Mouse (Mus musculus) ES-E14 (cell line): ENCODE results near the gene Brca2. TPM values are rescaled to one million over a fixed set of nuclear protein-coding genes. Genes with fewer than 3 reads are reported as not detected.

ENCODE experiments used
- DNase-seq: peaks from one replicate; pipeline ENCODE4 v3.0.0-alpha.2; 2013; ENCODE audit warnings: low read depth, low spot score
- H3K27ac ChIP-seq: 2 replicates; pipeline ENCODE4 v1.5.1; 2012; ENCODE audit warnings: low read depth, mild to moderate bottlenecking, low read length, moderate library complexity, mixed read lengths; ENCODE audit not compliant: poor library complexity, insufficient read depth, severe bottlenecking
- H3K36me3 ChIP-seq: 2 replicates; pipeline ENCODE4 v1.6.1; 2012; ENCODE audit warnings: mild to moderate bottlenecking, low read length, moderate library complexity, mixed read lengths; ENCODE audit not compliant: control insufficient read depth, poor library complexity, insufficient read depth, severe bottlenecking
- H3K4me1 ChIP-seq, 2 experiments: fragments of 150-350 bp in 1 of 2; sonication (generic) in 1 of 2; 2 replicates each; pipeline ENCODE4 v1.6.1; 2012; ENCODE audit warnings: low read length in 2 of 2, mild to moderate bottlenecking in 1 of 2, mixed read lengths in 1 of 2; ENCODE audit not compliant: control insufficient read depth in 2 of 2, insufficient read depth in 2 of 2, poor library complexity in 1 of 2
- H3K4me3 ChIP-seq, 2 experiments: fragments of 150-350 bp in 1 of 2; sonication (generic) in 1 of 2; 2 replicates each; pipeline ENCODE4 v1.5.1; 2012; ENCODE audit warnings: low read length in 2 of 2, low read depth in 1 of 2, mild to moderate bottlenecking in 1 of 2, mixed read lengths in 1 of 2; ENCODE audit not compliant: insufficient read depth in 1 of 2, poor library complexity in 1 of 2, severe bottlenecking in 1 of 2
- H3K9ac ChIP-seq: 2 replicates; pipeline ENCODE4 v1.6.1; 2012; ENCODE audit warnings: low read depth, mild to moderate bottlenecking, low read length, mixed read lengths; ENCODE audit not compliant: poor library complexity, insufficient read depth, severe bottlenecking
- H3K9me3 ChIP-seq: fragments of 150-350 bp; sonication (generic); 2 replicates; pipeline ENCODE4 v1.6.1; 2012; ENCODE audit warnings: low read depth, mild to moderate bottlenecking, low read length; ENCODE audit not compliant: control insufficient read depth, insufficient read depth
- CHD2 ChIP-seq: IDR thresholded peaks from 2 replicates; pipeline ENCODE4 v1.6.1; 2014; ENCODE audit warnings: mild to moderate bottlenecking, low read depth, low read length, inconsistent platforms
- HCFC1 ChIP-seq: IDR thresholded peaks from 2 replicates; pipeline ENCODE4 v1.6.1; 2012; ENCODE audit warnings: low read length, inconsistent platforms, borderline replicate concordance; ENCODE audit not compliant: insufficient read depth
- MAFK ChIP-seq: IDR thresholded peaks from 2 replicates; pipeline ENCODE4 v1.6.1; 2014; ENCODE audit warnings: mild to moderate bottlenecking, low read depth, low read length, inconsistent platforms; ENCODE audit not compliant: insufficient read depth
- ZC3H11A ChIP-seq: IDR thresholded peaks from 2 replicates; pipeline ENCODE4 v1.6.1; 2012; ENCODE audit warnings: low read depth, mild to moderate bottlenecking, inconsistent platforms, low read length, borderline replicate concordance
- ZNF384 ChIP-seq: IDR thresholded peaks from 2 replicates; pipeline ENCODE4 v1.6.1; 2012; ENCODE audit warnings: low read depth, low read length, inconsistent platforms
- in situ Hi-C, 2 experiments: fragments of 600-800 bp; cut with MboI; formaldehyde crosslinking; loops; one replicate each; pipeline ENCODE4 v1.15.1; 2025; ENCODE audit warnings: low sequenced_read_pairs in 2 of 2, inconsistent platforms in 1 of 2; ENCODE audit not compliant: unreplicated experiment in 2 of 2
- total RNA-seq: library from RNA; depleted of rRNA; stranded (reverse); fragments of 300-350 nt; gene quantifications from 2 replicates; pipeline ENCODE4 v1.2.3, GENCODE M21; 2012

Brca2 gene
- total RNA-seq, 1 experiment, result 49.7 TPM

DNA sequence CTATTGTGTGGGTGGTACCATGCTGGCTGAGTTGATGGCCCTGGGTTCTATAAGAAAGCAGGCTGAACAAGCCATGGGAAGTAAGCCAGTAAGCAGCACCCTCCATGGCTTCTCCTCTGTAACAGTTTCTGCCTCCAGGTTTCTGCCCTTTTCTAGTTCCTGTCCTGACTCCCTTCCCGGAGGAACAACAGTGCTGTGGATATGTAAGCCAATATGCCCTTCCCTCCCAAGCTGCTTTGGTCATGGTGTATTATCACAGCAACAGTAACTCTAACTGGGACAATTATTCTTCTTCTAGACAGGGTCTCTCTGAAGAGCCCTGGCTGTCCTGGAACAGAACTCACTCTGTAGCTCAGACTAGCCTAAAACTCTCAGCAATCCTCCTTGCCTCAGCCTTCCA is 88.7 kb downstream of the Brca2 start:
- Histone ChIP-seq H3K27ac (no peak overlapping the region), H3K9ac (no peak overlapping the region), H3K36me3 (no peaks in the 10 kb centered on the region), H3K9me3 (no peaks in the 10 kb centered on the region), H3K4me1 (no peaks in the 10 kb centered on the region), H3K4me3 (no peak overlapping the region)
- DNase-seq, result no peak
- no peak for TF ChIP-seq ZNF384
- no peak for TF ChIP-seq ZC3H11A
- no peak for TF ChIP-seq CHD2
- TF ChIP-seq MAFK, result no peak
- TF ChIP-seq HCFC1, result no peak
- in situ Hi-C loops, result no loop called here

GRCm38 (mm10) chr5:150611697-150612096 is 89.3 kb downstream of the Brca2 start:
- H3K27ac ChIP-seq, result no peak overlapping the region; the same call in 1 of the 2 replicates
- in situ Hi-C loops, result no loop called here
- H3K36me3 ChIP-seq, result no peaks in the 10 kb centered on the region
- no peak overlapping the region for H3K4me3 ChIP-seq
- no peak overlapping the region for H3K9ac ChIP-seq
- TF ChIP-seq MAFK (no peak), CHD2 (no peak), HCFC1 (no peak), ZNF384 (no peak), ZC3H11A (no peak)
- no peaks in the 10 kb centered on the region for H3K4me1 ChIP-seq
- DNase-seq, result no peak
- H3K9me3 ChIP-seq, result no peaks in the 10 kb centered on the region

DNA sequence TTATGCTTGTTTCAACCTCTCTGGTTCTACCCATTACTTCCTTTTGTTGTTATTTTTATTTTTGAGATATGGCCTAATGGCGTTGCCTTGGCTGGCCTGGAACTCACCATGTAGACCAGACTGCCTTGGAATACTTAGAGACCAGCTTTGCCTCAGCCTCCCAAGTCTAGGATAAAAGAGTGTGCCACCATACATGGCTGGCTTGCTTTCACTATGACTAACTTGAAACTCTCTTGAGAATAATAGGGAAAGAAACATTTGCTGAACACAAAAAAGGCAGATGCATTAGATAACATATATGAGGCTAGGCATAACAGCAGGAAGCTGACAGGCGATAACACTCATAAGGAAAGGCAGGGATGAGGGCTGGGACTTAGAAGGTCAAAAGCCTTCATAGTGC is 91.6 kb downstream of the Brca2 start:
- Histone ChIP-seq H3K4me3 (no peak overlapping the region), H3K36me3 (no peaks in the 10 kb centered on the region), H3K27ac (no peak overlapping the region), H3K9me3 (no peaks in the 10 kb centered on the region), H3K4me1 (no peaks in the 10 kb centered on the region), H3K9ac (no peak overlapping the region)
- TF ChIP-seq CHD2, result no peak
- no peak for TF ChIP-seq MAFK
- in situ Hi-C loops, result no loop called here
- no peak for DNase-seq

GRCm38 (mm10) chr5:150616216-150616615 is 93.8 kb downstream of the Brca2 start:
- H3K36me3 ChIP-seq, result no peaks in the 10 kb centered on the region
- H3K9me3 ChIP-seq, result no peaks in the 10 kb centered on the region
- TF ChIP-seq ZNF384, result no peak
- TF ChIP-seq MAFK, result no peak
- no peak for TF ChIP-seq HCFC1
- no peak for TF ChIP-seq ZC3H11A
- no peak for TF ChIP-seq CHD2
- H3K9ac ChIP-seq, result no peak overlapping the region
- DNase-seq, result no peak
- no peak overlapping the region for H3K4me3 ChIP-seq
- H3K4me1 ChIP-seq, result no peaks in the 10 kb centered on the region
- no peak overlapping the region for H3K27ac ChIP-seq
- in situ Hi-C loops, result no loop called here

DNA sequence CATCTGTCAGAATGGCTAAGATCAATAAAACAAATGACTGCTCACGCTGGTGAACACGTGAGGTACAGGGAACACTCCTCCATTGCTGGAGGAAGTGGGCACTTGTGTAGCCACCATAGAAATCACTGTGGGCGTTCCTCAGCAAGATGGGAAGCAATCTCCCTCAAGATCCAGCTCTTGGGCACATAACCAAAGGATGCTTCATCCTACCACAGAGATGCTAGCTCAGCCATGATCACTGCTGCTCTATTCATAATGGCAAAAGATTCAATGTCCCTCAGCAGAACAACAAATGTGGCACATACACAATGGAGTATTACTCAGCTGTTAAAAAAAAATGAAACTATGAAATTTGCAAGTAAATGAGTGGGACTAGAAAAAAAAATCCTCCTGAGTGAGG is 94.3 kb downstream of the Brca2 start:
- H3K27ac ChIP-seq, result no peak overlapping the region
- TF ChIP-seq ZNF384 (no peak), HCFC1 (no peak), CHD2 (no peak), MAFK (no peak), ZC3H11A (no peak)
- in situ Hi-C loops, result no loop called here
- H3K9ac ChIP-seq, result no peak overlapping the region
- H3K36me3 ChIP-seq, result no peaks in the 10 kb centered on the region
- no peaks in the 10 kb centered on the region for H3K4me1 ChIP-seq
- no peaks in the 10 kb centered on the region for H3K9me3 ChIP-seq
- no peak overlapping the region for H3K4me3 ChIP-seq
- no peak for DNase-seq
